11 mouse cellular contexts compared by ENCODE assay signal in genomic region chr11:105365611-105366010, GRCm38 (mm10).
DNase-seq lines count a peak whose midpoint lies in the region; ATAC-seq and TF ChIP-seq lines count a peak whose summit lies in the region.
"Had no signal": no experiment of that assay in that cellular context is flagged by ENCODE, and none has a peak within 500 bp of the region (broad histone marks: within the 10 kb centered on the region; RNA-seq: fewer than 3 reads in every experiment).

No protein-coding gene starts in this region.

- peak overlapping the region; percentile 21; the same call in 1 of the 2 replicates for H3K27ac ChIP-seq in liver, embryonic 11.5 days (ENCODE audit: low read depth, low read length)
- peak overlapping the region; percentile 96 for H3K27ac ChIP-seq in liver, embryonic 12.5 days
- peak overlapping the region; percentile 91; the same call in 1 of the 2 replicates for H3K27ac ChIP-seq in midbrain, postnatal 0 days (ENCODE audit: low read depth, low read length)
- H3K27ac ChIP-seq: intestine, embryonic 15.5 days; lung, embryonic 15.5 days had no signal

- peaks cover 15% of the 10 kb centered on the region for H3K27me3 ChIP-seq in liver, embryonic 11.5 days (replicated peaks; ENCODE audit: control insufficient read depth, insufficient read depth, low read length)
- H3K27me3 ChIP-seq in liver, embryonic 12.5 days (replicated peaks) = peaks cover 43% of the 10 kb centered on the region
- H3K27me3 ChIP-seq in midbrain, postnatal 0 days (ENCODE audit: insufficient read depth, low read length) = no peaks in the 10 kb centered on the region
- H3K27me3 ChIP-seq: intestine, embryonic 15.5 days; lung, embryonic 15.5 days had no signal

- 73% methylated on average over 3 of the region's 3 CpGs for WGBS in liver, embryonic 11.5 days
- 46% methylated on average over 3 of the region's 3 CpGs for WGBS in liver, embryonic 12.5 days (ENCODE audit: insufficient replicate concordance)
- 91% methylated on average over 3 of the region's 3 CpGs for WGBS in midbrain, postnatal 0 days

- H3K36me3 ChIP-seq in liver, embryonic 11.5 days (ENCODE audit: control insufficient read depth, insufficient read depth, low read length) = no peaks in the 10 kb centered on the region
- H3K36me3 ChIP-seq in liver, embryonic 12.5 days = no peaks in the 10 kb centered on the region
- no peaks in the 10 kb centered on the region for H3K36me3 ChIP-seq in midbrain, postnatal 0 days (ENCODE audit: insufficient read depth, low read length)
- H3K36me3 ChIP-seq: intestine, embryonic 15.5 days; lung, embryonic 15.5 days had no signal

- H3K9ac ChIP-seq in liver, embryonic 11.5 days (ENCODE audit: low read depth, low read length) = no peak overlapping the region; the same call in 1 of the 2 replicates
- peak overlapping the region; percentile 45 for H3K9ac ChIP-seq in liver, embryonic 12.5 days
- H3K9ac ChIP-seq in midbrain, postnatal 0 days (replicated peaks; ENCODE audit: low read length, poor library complexity, severe bottlenecking) = no peak overlapping the region
- H3K9ac ChIP-seq: intestine, embryonic 15.5 days; lung, embryonic 15.5 days had no signal

- H3K4me2 ChIP-seq in liver, embryonic 11.5 days = peak overlapping the region; percentile 12; the same call in 1 of the 2 replicates
- peak overlapping the region; percentile 91 for H3K4me2 ChIP-seq in liver, embryonic 12.5 days
- no peak overlapping the region for H3K4me2 ChIP-seq in midbrain, postnatal 0 days (ENCODE audit: low read depth, low read length, poor library complexity, severe bottlenecking)
- H3K4me2 ChIP-seq: intestine, embryonic 15.5 days had no signal

- no peak for TF ChIP-seq CTCF in midbrain, postnatal 0 days (IDR thresholded peaks at IDR 0.05)

- H3K4me3 ChIP-seq in liver, embryonic 11.5 days (ENCODE audit: low read depth, low read length) = no peak overlapping the region
- no peak overlapping the region for H3K4me3 ChIP-seq in liver, embryonic 12.5 days
- H3K4me3 ChIP-seq in midbrain, postnatal 0 days (ENCODE audit: low read depth, low read length) = no peak overlapping the region
- H3K4me3 ChIP-seq: intestine, embryonic 15.5 days; layer of hippocampus, adult 2 months; lung, embryonic 15.5 days had no signal

- no peaks in the 10 kb centered on the region for H3K9me3 ChIP-seq in liver, embryonic 11.5 days (ENCODE audit: control insufficient read depth, low read length)
- no peaks in the 10 kb centered on the region for H3K9me3 ChIP-seq in liver, embryonic 12.5 days (replicated peaks)
- no peaks in the 10 kb centered on the region for H3K9me3 ChIP-seq in midbrain, postnatal 0 days (ENCODE audit: low read length)
- H3K9me3 ChIP-seq: intestine, embryonic 15.5 days; lung, embryonic 15.5 days had no signal

- peak; percentile 85 for DNase-seq in heart, adult 11 months
- DNase-seq in heart, adult 9 months (ENCODE audit: low spot score in 2 of 2) = no peak
- no peak for DNase-seq in liver, embryonic 11.5 days (ENCODE audit: low spot score)
- DNase-seq in liver = no peak
- DNase-seq in midbrain, postnatal 0 days (ENCODE audit: low spot score) = no peak
- no peak for DNase-seq in c-Kit-positive CD71-positive TER-119-positive erythroid progenitor cells, embryonic 14.5 days (ENCODE audit: low spot score)
- DNase-seq in left cerebral cortex, adult 18-20 months (ENCODE audit: low spot score in 2 of 2) = no peak

- peaks cover 51% of the 10 kb centered on the region for H3K4me1 ChIP-seq in liver, embryonic 11.5 days (replicated peaks; ENCODE audit: control insufficient read depth, insufficient read depth, low read length)
- peaks cover 74% of the 10 kb centered on the region for H3K4me1 ChIP-seq in liver, embryonic 12.5 days
- H3K4me1 ChIP-seq in midbrain, postnatal 0 days (ENCODE audit: insufficient read depth, low read length) = peaks cover 10% of the 10 kb centered on the region; the same call in 1 of the 2 replicates

- no peak; the same call in none of the 2 replicates for ATAC-seq in liver, embryonic 11.5 days (replicated peaks; ENCODE audit: low FRiP score)
- ATAC-seq in liver, embryonic 12.5 days = no peak
- no peak for ATAC-seq in midbrain, postnatal 0 days (ENCODE audit: low FRiP score)

Comparison
In these comparisons a context has a peak if more than half of its experiments do, and no peak if none do; other contexts are left out.
1. H3K27ac ChIP-seq: peak in every context shown above with its lines; median percentile 96 in liver, embryonic 12.5 days; 91 in midbrain, postnatal 0 days; 21 in liver, embryonic 11.5 days.